Mouse (Mus musculus) cerebellum, postnatal 36 days (tissue): ENCODE measurements around the gene Gpr1.
A peak's percentile ranks its signal among the peaks of the same experiment; 100 is the strongest.
"Not testable (repeated sequence)": the region's sequence is repeated elsewhere in the genome, so short reads cannot be mapped to it uniquely, and the experiment has no call there.

Experiments used
- DNase-seq, 2 experiments: peaks; one replicate each; pipeline ENCODE4 v3.0.0; 2021 to 2022; ENCODE audit warnings: mixed read lengths in 2 of 2

Gene Gpr1

GRCm38 (mm10) chr1:63178308-63178707 is 36.0 kb downstream of the Gpr1 start:
- DNase-seq, result no peak

DNA sequence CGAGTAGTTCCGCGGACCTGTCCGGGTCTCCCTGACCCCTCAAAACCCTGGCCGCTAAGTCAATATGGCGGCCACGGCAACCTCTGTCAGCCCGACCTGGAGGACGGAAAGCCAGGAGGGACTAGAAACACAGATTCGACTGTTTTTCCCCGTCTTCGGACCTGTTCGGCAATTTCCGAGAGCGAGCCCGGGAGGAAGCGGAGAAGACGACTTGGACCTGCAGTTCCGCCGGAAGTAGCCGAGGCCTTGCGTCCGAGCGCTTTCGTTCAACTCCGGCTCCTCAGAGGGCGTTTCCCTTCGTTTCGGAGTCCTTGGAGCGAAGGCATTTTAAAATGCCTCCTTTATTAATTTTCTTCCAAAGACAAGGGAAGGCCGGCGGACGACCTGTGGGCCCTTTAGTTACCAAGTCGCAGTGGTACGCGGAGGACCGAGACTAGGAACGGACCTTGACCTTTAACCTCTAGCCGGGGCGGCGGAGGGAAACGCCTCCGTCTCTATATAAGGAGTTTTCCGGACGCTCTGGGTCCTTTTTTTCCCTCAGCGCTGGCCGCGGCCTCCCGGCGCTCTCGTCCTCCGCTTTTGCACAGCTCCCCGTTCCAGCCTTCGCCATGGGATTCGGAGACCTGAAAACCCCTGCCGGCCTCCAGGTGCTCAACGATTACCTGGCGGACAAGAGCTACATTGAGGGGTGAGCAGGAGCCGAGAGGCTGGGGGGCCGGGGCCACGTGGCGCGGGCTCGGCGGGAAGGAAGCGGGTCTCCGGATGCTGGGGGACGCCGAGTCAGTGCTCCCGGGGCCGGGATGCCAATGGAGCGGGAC is 37.5 kb downstream of the Gpr1 start, which contains the start of the genes Eef1b2 and Ndufs1:
Gene Eef1b2, plus strand, starts transcription at position 222 of the 818 bp plus-strand sequence.
Gene Ndufs1, minus strand, starts transcription at position 230 of the 818 bp plus-strand sequence.
- DNase-seq, result peak; percentile 98 to 99

DNA sequence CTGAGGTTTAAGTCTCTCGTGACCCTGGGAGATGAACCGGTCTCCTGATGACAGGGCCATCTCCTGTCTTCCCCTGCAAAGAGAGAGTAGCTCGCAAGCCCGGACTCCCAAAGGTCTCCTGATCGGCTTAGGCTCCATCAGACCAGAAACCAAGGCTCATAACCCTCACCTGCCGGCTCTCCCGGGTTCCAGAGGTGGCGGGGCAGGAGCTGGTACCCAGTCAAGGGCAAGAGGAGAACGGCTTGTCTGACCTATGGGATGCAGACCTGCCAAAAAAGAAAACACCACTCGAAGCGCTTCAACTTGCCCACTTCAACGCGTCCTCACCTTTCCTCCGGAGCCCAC is 38.1 kb downstream of the Gpr1 start:
- DNase-seq, result no peak

DNA sequence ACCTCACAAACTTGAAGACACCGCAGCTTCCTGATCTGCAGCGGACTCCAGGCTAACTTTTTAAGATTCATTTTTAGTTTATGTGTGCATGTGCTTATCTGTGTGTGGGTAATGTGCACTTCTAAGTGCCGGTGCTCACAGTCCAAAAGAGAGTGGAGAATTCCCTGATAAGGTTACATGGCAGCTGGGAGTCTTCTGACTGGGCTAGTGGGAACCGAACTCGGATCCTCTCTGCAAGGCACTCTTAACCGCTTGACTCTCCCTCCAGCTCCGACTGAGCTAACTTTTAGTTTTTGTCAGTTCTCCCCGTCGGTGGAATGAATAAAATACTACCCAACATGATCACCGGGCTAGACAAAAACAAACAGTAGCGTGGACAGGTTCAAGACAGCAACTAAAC is 38.5 kb downstream of the Gpr1 start:
- DNase-seq, result no peak

- no peak for DNase-seq
Observed at GRCm38 (mm10) chr1:63168638-63169037, 45.7 kb downstream of the Gpr1 start.

DNA sequence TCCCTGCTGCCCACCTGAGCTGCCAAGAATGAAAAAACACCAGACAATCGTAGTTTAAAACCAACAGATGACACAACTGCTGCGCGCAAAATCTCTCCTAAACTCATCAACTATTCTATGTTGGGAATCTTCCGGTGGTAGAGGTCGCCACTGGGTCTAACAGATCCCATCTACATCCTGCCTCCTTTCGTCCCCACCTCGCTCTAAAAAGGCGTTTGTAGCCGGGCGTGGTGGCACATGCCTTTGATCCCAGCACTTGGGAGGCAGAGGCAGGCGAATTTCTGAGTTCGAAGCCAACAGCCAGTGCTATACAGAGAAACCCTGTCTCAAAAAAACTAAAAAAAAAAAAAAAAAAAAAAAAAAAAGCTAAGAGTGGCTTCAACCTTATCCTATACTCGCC is 74.1 kb downstream of the Gpr1 start:
- DNase-seq, result no peak

GRCm38 (mm10) chr1:63138586-63138985 is 75.8 kb downstream of the Gpr1 start:
- DNase-seq, result not testable (repeated sequence)

- DNase-seq, result no peak
Observed at GRCm38 (mm10) chr1:63137971-63138370, 76.4 kb downstream of the Gpr1 start.

- no peak for DNase-seq
Observed at GRCm38 (mm10) chr1:63134530-63134929, 79.8 kb downstream of the Gpr1 start.
